27 mouse cellular contexts compared by ENCODE assay signal in genomic region chr12:75886946-75887345, GRCm38 (mm10).
"Had no signal": no experiment of that assay in that cellular context is flagged by ENCODE, and none has a peak within 500 bp of the region (broad histone marks: within the 10 kb centered on the region; RNA-seq: fewer than 3 reads in every experiment).

No protein-coding gene starts in this region.

- H3K9me3 ChIP-seq: embryonic facial prominence, embryonic 10.5 days; embryonic facial prominence, embryonic 12.5 days; embryonic facial prominence, embryonic 13.5 days; embryonic facial prominence, embryonic 15.5 days; forebrain, embryonic 10.5 days; forebrain, embryonic 12.5 days; forebrain, embryonic 13.5 days; forebrain, embryonic 15.5 days had no signal

- H3K27me3 ChIP-seq: embryonic facial prominence, embryonic 12.5 days; embryonic facial prominence, embryonic 13.5 days; embryonic facial prominence, embryonic 15.5 days; forebrain, embryonic 12.5 days; forebrain, embryonic 13.5 days; forebrain, embryonic 15.5 days had no signal

- H3K4me2 ChIP-seq: embryonic facial prominence, embryonic 12.5 days; embryonic facial prominence, embryonic 13.5 days; embryonic facial prominence, embryonic 15.5 days; forebrain, embryonic 12.5 days; forebrain, embryonic 13.5 days; forebrain, embryonic 15.5 days had no signal

- H3K4me3 ChIP-seq: embryonic facial prominence, embryonic 10.5 days; embryonic facial prominence, embryonic 12.5 days; embryonic facial prominence, embryonic 13.5 days; embryonic facial prominence, embryonic 15.5 days; erythroblast, embryonic 14.5 days; forebrain, embryonic 10.5 days; forebrain, embryonic 12.5 days; forebrain, embryonic 13.5 days; forebrain, embryonic 15.5 days; gastrocnemius, adult 2 months had no signal

- ATAC-seq: forebrain, embryonic 13.5 days; forebrain, embryonic 14.5 days; forebrain, embryonic 15.5 days; forebrain, embryonic 16.5 days; forebrain, postnatal 0 days had no signal

- H3K4me1 ChIP-seq: embryonic facial prominence, embryonic 10.5 days; embryonic facial prominence, embryonic 12.5 days; embryonic facial prominence, embryonic 13.5 days; embryonic facial prominence, embryonic 15.5 days; forebrain, embryonic 10.5 days; forebrain, embryonic 12.5 days; forebrain, embryonic 13.5 days; forebrain, embryonic 15.5 days had no signal

- H3K9ac ChIP-seq: embryonic facial prominence, embryonic 12.5 days; embryonic facial prominence, embryonic 13.5 days; embryonic facial prominence, embryonic 15.5 days; forebrain, embryonic 12.5 days; forebrain, embryonic 13.5 days; forebrain, embryonic 15.5 days; forebrain, postnatal 0 days had no signal

- H3K27ac ChIP-seq: embryonic facial prominence, embryonic 10.5 days; embryonic facial prominence, embryonic 12.5 days; embryonic facial prominence, embryonic 13.5 days; embryonic facial prominence, embryonic 15.5 days; forebrain, embryonic 10.5 days; forebrain, embryonic 12.5 days; forebrain, embryonic 13.5 days; forebrain, embryonic 15.5 days; gastrocnemius, adult 2 months had no signal

- DNase-seq: cerebellum, adult 2 months; cerebellum, adult 8-10 months; cerebellum, adult 9-10 months; cerebellum, adult 9-11 months; cerebellum, postnatal 10 days; cerebellum, postnatal 14 days; cerebellum, postnatal 25 days; cerebellum, postnatal 36 days; embryo, embryonic 11 days; forebrain, postnatal 0 days; gastrocnemius, adult 2 months; gastrocnemius, postnatal 10 days; gastrocnemius, postnatal 14 days; gastrocnemius, postnatal 25 days; gastrocnemius, postnatal 36 days; heart, adult 18-20 months had no signal
